Mouse (Mus musculus) urinary bladder, postnatal 10 days (tissue): ENCODE results near the gene Zc3h4.

Experiments used
- DNase-seq: peaks from one replicate; pipeline ENCODE4 v3.0.0; 2022; ENCODE audit warnings: low spot score

Zc3h4 gene

DNA sequence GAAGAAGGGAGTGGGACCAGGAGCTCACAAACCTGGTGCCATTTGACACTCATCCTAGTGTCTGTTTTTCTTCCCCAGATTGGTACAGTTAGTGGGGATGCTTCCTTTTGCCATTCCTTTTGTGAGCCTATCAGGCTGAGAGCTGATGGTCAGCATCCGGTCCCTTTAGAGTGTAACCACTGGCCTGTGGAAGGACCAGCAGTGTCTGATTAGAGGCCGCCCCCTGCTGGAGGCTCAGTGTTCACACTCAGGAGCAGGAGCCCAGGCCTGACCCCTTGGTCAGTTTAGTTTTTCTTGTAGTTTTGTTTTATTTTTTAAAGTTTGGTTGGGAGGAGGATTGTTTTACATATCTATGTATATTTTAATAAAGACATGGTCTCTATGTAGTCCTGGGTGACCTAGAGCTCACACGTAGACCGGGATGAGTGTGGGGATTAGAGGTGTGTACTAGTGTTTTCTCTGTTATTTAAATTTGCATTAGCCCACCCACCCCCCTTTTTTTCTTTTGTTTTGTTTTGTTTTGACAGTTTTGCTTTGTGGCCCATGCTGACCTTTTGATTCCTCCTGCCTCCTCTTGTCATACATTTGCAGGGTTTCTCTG, 25.5 kb downstream of the Zc3h4 start:
- peak; percentile 42 for DNase-seq

- DNase-seq, result no peak
Observed at GRCm38 (mm10) chr7:16433352-16433971, 32.8 kb downstream of the Zc3h4 start.

- no peak for DNase-seq
Observed at GRCm38 (mm10) chr7:16435088-16435487, 34.4 kb downstream of the Zc3h4 start.

DNA sequence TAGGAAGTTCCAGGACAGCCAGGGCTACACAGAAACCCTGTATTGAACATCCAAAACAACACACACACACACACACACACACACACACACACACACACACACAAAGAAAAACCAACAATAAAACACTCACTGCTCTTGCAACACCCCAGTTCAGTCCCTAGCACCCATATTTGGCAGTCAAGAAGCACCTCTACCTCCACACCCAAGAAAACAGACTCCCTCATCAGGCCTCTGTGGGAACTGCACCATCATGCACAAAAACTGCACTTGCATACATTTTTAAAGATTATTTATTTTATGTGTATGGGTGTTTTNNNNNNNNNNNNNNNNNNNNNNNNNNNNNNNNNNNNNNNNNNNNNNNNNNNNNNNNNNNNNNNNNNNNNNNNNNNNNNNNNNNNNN, 40.5 kb downstream of the Zc3h4 start:
- no peak for DNase-seq

- DNase-seq, result no peak
Observed at GRCm38 (mm10) chr7:16451656-16452055, 50.9 kb downstream of the Zc3h4 start.

DNA sequence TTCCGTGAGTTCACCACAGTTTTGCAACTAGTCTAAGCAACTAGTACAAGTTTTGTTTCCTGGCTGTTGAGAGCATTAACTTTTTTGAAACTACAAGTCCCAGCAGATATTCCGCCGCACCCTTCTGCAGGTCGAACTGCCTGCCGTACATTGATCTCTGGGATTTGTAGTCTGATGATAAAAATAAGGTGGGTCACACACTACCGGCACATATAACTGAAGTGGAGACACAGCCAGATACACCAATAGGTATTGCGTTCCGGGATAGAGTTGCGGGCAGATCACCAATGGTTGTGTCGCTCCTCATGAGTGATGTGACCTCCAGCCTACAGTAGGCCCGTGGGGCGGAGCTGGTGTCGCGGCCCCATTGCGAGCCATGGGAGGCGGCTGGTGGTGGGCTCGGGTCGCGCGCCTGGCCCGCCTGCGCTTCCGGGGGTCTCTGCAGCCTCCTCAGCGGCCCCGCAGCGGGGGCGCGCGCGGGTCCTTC, 51.9 kb downstream of the Zc3h4 start, which contains the start of gene Tmem160:
Gene Tmem160 (plus strand): TSS at position 193 of the 487 bp plus-strand sequence.
- DNase-seq, result peak; percentile 46

DNA sequence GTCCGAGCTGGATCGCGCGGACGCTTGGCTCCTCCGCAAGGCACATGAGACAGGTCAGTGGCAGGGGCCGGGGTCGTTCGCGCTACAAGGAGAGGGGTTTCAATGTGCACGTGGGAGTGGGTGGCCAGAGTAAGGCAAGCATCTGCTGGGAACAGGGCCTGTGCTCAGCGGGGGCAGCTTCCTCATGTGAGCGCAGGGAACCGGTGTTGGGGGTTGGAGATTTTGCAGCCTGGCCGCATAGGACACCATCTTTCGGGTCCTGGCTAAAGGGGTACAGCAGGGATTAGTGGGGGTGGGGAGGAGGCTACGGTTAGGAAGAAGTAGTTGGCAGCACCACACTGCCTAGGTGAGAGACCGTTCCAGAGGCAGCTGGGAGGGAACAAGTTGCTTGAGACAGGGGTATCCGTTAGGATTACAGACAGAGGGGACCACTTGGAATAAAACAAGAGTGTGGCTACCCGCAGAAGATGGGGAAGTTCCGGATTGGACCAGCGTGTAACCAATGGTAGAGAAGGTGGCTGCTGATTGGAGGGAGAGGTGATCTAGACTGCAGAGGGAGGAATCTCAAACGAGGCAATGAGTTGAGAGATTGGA, 52.5 kb downstream of the Zc3h4 start:
- DNase-seq, result no peak

- no peak for DNase-seq
Observed at GRCm38 (mm10) chr7:16455016-16455415, 54.3 kb downstream of the Zc3h4 start.

DNA sequence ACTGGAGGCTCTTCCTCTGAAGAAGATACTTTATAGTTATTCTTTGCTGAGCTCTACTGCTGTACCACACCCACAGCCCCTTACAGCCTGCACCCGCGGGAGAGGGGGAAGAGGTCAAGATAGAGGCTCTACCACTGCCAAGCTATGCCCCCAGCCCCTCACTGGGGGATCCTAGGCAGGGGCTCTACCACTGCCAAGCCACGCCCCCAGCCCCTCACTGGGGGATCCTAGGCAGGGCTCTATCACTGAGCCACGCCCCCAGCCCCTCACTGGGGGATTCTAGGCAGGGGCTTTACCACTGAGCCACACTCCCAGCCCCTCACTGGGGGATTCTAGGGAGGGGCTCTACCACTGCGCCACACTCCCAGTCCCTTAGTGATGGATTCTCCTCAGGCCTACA, 55.6 kb downstream of the Zc3h4 start:
- no peak for DNase-seq

GRCm38 (mm10) chr7:16460566-16460965, 59.9 kb downstream of the Zc3h4 start:
- no peak for DNase-seq

DNA sequence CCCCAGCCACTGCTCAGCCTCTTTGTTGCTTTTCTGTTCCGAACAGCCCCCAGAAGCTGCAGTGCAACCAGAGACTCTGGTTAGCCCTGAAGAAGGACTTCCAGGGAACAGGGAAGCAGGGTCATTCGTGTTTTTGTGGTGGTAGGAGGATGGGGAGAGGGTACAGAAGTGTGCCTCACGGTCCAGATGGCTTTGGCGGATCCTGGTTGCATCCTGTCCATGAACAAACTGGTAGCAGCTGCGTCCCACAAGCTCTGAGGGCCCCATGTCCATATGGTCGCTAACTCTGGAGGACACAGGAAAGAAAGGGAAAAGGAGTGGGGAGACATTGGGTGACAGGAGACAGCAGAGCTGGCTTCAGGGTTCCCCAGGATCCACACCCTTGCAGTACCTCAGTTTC, 60.4 kb downstream of the Zc3h4 start:
- no peak for DNase-seq

DNA sequence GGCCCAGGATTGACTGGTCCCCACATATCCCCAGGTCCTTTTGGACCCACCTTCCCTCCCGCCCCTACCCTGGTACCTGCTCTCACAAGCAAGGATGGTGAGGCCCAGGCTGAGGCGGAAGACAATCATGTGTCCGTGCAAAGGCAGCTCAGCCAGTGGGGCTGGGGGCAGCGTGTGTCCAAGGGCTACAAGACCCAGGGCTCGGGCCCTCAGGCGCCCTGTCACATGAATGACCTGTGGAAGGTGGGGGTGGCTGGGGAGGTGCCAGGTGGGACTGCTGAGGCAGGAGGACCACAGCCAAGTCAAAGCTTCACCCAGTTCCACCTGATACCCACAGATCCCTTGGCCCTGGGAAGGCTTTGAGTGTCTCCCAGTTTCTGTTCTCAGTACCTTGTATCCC, 61.0 kb downstream of the Zc3h4 start:
- no peak for DNase-seq

DNA sequence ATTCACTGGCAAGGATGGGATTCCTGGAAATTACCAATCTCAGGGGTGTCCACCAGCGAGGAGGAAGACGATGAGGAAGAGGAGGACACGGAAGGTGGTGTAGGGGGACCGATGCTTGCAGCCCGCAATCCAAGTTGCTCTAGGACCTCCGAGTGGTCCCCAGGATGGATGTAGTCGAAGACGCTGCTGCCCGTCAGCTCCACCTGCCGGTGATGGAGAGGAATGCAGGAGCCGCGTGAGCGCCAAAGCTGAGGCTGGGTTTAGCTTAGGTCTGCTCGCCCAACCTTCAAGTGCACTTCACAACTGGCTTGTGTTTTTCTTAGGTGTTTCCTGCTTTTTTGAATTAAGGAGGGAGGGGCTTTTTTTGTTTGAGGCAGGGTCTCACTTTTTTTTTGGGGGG, 62.5 kb downstream of the Zc3h4 start:
- DNase-seq, result peak; percentile 65

DNA sequence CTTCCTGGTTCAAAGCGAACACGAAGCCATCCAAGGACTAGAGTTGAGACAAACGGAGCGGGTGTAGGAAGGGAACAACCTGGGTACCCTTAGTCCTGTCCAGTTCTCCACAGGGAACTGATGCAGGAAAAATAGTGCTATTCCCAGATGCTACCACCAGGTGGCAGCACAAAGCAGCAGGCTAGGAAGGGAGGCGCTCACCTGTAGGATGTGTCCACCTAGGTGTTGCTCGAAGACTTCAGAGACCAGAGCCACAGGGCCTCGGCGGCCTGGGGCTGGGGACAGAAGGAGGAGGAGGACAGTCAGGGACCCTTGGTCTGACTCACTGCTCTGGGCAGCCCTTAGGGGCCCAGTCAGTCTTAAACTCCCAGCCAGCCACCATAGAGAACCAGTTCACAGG, 64.5 kb downstream of the Zc3h4 start:
- no peak for DNase-seq

DNA sequence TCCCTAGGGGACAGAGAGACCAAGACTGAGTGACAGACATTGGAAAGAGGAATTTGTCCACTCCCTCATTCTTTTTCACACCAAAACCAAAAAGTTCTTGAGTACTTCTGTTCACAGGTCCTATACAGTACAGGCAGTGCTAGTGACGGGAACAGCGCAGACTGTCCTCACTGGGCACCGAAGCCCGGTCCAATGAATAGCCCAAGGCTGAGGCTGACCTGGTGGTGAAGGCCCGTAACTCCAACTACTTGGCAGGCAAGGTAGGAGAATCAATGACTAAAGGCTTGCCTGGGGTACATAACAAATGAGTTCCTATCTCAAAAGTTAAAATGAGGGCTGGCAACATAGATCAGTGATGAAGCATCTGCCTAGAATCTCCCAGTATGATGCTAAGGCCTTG, 64.9 kb downstream of the Zc3h4 start:
- no peak for DNase-seq

- no peak for DNase-seq
Observed at GRCm38 (mm10) chr7:16466565-16466964, 65.9 kb downstream of the Zc3h4 start.

DNA sequence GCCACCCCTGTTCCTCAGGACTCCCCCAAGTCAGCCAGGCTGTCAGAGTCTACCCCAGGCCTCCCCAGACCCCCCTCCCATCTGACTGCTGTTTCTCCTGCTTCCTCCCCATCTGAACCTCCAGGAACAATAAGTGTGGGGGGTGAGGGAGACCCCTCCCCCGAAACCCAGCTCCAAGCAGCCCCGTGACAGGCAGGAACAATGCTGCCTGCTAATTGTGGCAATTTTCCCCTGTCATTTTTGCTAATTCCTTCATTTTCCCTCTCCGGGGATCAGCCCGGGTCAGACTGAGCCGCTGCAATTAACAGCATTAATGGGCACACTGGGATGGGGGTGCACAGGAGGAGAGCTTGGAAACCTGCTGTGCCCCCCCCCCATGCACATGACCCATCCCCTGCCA, 67.4 kb downstream of the Zc3h4 start:
- DNase-seq, result no peak

DNA sequence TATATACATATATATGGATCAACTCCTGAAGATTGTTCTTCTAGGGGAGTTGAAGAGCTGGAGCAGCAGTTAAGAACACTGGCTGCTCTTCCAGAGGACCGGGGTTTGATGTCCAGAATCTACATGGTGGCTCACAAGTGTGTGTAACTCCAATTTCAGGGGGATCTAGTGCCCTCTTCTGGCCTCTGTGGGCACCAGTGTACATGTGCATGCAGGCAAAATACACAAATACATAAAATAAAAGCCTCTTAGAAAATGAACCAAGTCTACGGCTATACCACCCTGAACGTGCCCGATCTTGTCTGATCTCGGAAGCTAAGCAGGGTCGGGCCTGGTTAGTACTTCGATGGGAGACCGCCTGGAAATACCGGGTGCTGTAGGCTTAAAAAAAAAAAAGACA, 70.8 kb downstream of the Zc3h4 start:
- DNase-seq, result no peak

DNA sequence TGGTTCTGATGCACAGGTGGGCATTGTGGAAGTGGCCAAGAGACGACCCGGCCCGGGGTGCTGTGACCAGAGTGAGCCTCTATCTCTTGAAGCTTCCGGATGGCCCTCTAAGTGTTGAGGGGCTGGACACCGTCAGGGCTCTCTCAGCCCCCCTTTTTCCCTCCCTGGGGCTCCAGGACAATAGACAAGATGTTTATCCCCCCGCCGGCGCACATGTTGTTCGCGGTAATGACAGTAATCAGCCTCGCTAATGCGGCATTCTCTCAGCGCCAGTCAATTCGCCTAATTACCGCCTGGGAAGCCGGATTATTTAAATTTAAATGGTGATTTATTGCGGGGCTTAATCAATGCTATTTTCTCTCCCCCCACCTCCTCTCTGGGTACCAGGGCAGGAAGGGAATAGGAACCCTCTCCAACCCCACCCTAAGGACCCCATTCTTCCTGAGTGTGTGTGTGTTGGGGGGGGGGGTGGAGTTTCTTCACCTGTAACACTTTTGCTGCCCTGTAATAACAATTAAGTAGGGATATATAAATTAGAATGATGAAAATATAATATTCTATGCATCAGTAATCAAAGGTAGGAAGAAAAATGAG, 71.5 kb downstream of the Zc3h4 start:
- DNase-seq, result no peak

- DNase-seq, result no peak
Observed at GRCm38 (mm10) chr7:16473847-16474246, 73.1 kb downstream of the Zc3h4 start.

GRCm38 (mm10) chr7:16474445-16474844, 73.7 kb downstream of the Zc3h4 start:
- no peak for DNase-seq

GRCm38 (mm10) chr7:16475321-16475720, 74.6 kb downstream of the Zc3h4 start:
- no peak for DNase-seq
